Mouse (Mus musculus) stomach, embryonic 16.5 days (tissue): ENCODE measurements around the gene Tas2r143. TPM values are rescaled to one million over a fixed set of nuclear protein-coding genes. Genes with fewer than 3 reads are reported as not detected.

ENCODE experiments used
- ATAC-seq: fragments of 200-750 bp; cut with Nextera tagmentation; 2 replicates; pipeline ENCODE4 v1.8.0; 2017; ENCODE audit warnings: moderate number of reproducible peaks, moderate TSS enrichment; ENCODE audit not compliant: insufficient read depth, low FRiP score
- H3K27ac ChIP-seq: fragments of 300-500 bp; sonication (generic); 2 replicates; pipeline ENCODE4 v1.5.1; 2014; ENCODE audit warnings: low read length
- H3K27me3 ChIP-seq: fragments of 300-500 bp; sonication (generic); 2 replicates; pipeline ENCODE4 v1.6.1; 2014; ENCODE audit warnings: low read length, control low read depth, mixed read lengths; ENCODE audit not compliant: control insufficient read depth, insufficient read depth
- H3K36me3 ChIP-seq: fragments of 300-500 bp; sonication (generic); 2 replicates; pipeline ENCODE4 v1.6.1; 2014; ENCODE audit warnings: low read length; ENCODE audit not compliant: control insufficient read depth, insufficient read depth
- H3K4me1 ChIP-seq: fragments of 300-500 bp; sonication (generic); 2 replicates; pipeline ENCODE4 v1.6.1; 2014; ENCODE audit warnings: low read length, control low read depth, mixed read lengths; ENCODE audit not compliant: control insufficient read depth, insufficient read depth
- H3K4me2 ChIP-seq: fragments of 300-500 bp; sonication (generic); 2 replicates; pipeline ENCODE4 v1.6.1; 2014; ENCODE audit warnings: low read depth, low read length, mixed read lengths
- H3K4me3 ChIP-seq: fragments of 300-500 bp; sonication (generic); replicated peaks from 2 replicates; pipeline ENCODE4 v1.5.1; 2014; ENCODE audit warnings: mild to moderate bottlenecking, low read length
- H3K9ac ChIP-seq: fragments of 300-500 bp; sonication (generic); 2 replicates; pipeline ENCODE4 v1.6.1; 2014; ENCODE audit warnings: low read length
- H3K9me3 ChIP-seq: fragments of 300-500 bp; sonication (generic); replicated peaks from 2 replicates; pipeline ENCODE4 v1.6.1; 2016; ENCODE audit warnings: low read length, control low read depth; ENCODE audit not compliant: control insufficient read depth
- WGBS: fragments of 180-500 bp; shearing (Covaris S2); extraction: QIAGEN DNeasy Blood & Tissue Kit; methylation state at CpG from one replicate; pipeline ENCODE4 v1.1.7; 2014; 5-methylcytosine and 5-hydroxymethylcytosine counted together
- polyA plus RNA-seq: library from polyadenylated mRNA; unstranded; fragments of >200 nt; fragmentation: Nextera tagmentation; extraction: Ambion mirVana; gene quantifications from 2 replicates; pipeline ENCODE4 v1.2.1, GENCODE M21; 2015

The Tas2r143 gene
- polyA plus RNA-seq, 1 experiment from 2014 or later = not detected

DNA sequence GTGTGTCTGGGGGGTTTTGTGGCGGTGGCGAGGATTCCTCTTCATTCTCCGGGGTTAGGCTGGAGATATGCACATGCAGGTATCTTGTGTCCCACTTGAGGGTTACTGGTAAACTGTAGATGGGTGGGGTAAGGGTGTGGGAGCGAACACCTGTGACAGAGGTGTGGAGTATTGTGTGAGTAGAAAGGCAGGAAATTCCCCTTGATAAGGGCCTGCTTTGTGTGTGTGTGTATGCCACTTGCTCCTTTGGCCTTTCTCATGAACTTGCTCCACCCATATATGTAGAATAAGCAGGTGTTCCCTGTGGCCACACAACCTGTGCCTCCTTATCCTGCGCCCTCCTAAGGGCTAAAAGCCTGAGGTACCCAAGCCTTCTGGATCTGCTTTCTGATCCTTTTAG lies 43.1 kb upstream of the Tas2r143 start:
- WGBS = 72% methylated on average over 5 of the region's 5 CpGs
- ATAC-seq = peak; percentile 75
- H3K4me3 ChIP-seq = no peak overlapping the region
- peaks cover 48% of the 10 kb centered on the region for H3K36me3 ChIP-seq
- H3K9me3 ChIP-seq = no peaks in the 10 kb centered on the region
- H3K27ac ChIP-seq = peak overlapping the region; percentile 28
- peaks cover 53% of the 10 kb centered on the region for H3K4me1 ChIP-seq
- H3K27me3 ChIP-seq = no peaks in the 10 kb centered on the region
- H3K9ac ChIP-seq = no peak overlapping the region
- no peak overlapping the region for H3K4me2 ChIP-seq

DNA sequence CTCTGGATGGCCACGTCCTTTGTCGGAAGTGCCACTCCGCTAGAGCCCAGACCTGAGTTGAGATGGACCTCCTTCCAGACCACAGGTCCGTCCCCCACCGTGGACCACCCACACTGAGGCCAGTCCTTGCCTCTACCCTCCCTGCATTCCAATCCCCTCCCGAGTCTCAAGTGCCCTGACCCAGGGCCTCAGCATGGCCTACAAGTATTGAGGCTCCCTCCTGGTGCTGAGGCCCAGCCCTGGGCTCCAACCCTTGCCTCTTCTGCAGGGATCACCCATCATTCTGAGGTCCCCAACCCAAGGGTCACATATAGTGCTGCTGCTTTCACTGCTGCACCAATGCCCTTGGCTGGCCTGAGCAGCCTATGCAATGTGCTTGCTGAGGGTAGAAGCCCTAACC lies 42.1 kb upstream of the Tas2r143 start:
- peaks cover 43% of the 10 kb centered on the region for H3K4me1 ChIP-seq
- H3K4me2 ChIP-seq = no peak overlapping the region
- peaks cover 40% of the 10 kb centered on the region for H3K36me3 ChIP-seq
- ATAC-seq = no peak
- whole genome bisulfite sequencing = 55% methylated on average over 6 of the region's 6 CpGs
- H3K4me3 ChIP-seq = no peak overlapping the region
- no peaks in the 10 kb centered on the region for H3K27me3 ChIP-seq
- H3K27ac ChIP-seq = no peak overlapping the region
- H3K9ac ChIP-seq = no peak overlapping the region
- H3K9me3 ChIP-seq = no peaks in the 10 kb centered on the region

DNA sequence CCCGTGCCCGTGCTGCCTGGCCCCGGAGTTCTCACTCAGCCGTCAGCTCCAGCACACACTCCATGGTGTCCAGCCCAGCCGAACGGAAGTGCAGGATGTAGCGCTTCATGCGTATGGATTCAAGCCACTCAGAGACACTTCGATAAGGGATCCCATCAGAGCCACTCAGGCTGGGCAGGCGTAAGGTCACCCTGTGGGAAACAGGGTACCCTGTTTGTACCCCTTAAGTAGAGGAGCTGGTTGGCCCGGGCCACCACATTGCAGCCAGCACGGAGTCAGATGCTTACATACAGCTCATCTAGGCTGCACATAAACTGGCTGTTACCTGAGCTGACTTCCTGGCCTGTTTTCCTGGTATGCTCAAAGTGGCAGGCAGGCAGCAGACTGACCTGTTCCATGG lies 41.1 kb upstream of the Tas2r143 start:
- no peak for ATAC-seq
- no peak overlapping the region for H3K4me3 ChIP-seq
- H3K27me3 ChIP-seq = no peaks in the 10 kb centered on the region
- peaks cover 33% of the 10 kb centered on the region for H3K4me1 ChIP-seq
- H3K4me2 ChIP-seq = no peak overlapping the region
- 89% methylated on average over 12 of the region's 12 CpGs for WGBS
- no peak overlapping the region for H3K9ac ChIP-seq
- peaks cover 39% of the 10 kb centered on the region for H3K36me3 ChIP-seq
- H3K27ac ChIP-seq = peak overlapping the region; percentile 47
- no peaks in the 10 kb centered on the region for H3K9me3 ChIP-seq

DNA sequence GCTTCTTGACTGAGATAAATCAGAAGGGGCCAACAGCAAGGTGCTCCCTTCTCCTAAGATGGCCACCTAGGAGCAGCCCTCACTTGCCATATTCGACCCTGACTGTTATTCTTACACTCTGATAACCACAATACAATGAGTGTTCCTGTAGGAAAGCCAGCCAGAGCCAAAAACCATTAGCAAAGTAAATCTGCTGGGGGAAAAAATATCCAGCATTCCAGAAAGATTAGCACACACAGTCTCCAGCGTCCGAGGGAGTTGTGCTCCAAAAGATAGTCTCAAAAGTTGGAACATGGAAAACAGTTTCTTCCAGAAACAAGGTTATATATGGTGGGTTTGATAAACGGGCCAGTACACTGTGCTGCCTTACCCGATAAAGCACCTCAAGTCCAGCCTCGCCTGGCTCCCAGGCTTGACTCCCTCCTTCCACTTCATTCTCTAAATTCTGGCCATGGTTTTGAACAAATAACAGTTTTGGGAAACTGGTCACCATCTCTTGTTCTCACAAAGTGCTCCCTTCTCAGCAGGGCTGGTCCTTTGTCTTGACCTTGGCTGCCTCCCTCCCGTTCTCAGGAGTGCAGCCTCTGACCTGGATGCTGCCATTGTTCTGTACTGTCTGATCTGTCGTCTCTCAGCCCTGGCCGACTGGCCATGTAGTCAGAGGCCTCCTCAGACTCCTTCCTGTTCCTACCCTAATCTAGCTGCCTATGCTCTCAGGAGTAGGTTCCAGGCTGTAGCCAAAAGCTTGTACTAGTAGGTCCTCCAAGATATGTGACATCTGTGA lies 40.5 kb upstream of the Tas2r143 start:
- Histone ChIP-seq H3K27me3 (no peaks in the 10 kb centered on the region), H3K4me2 (no peak overlapping the region), H3K4me1 (peaks cover 27% of the 10 kb centered on the region), H3K9me3 (no peaks in the 10 kb centered on the region), H3K27ac (peak overlapping the region; percentile 47), H3K36me3 (peaks cover 39% of the 10 kb centered on the region), H3K9ac (0 out of 2 replicates have a peak overlapping the region, but pooled peaks have one; percentile 7), H3K4me3 (no peak overlapping the region)
- ATAC-seq = no peak
- 57% methylated on average over 9 of the region's 9 CpGs for WGBS

DNA sequence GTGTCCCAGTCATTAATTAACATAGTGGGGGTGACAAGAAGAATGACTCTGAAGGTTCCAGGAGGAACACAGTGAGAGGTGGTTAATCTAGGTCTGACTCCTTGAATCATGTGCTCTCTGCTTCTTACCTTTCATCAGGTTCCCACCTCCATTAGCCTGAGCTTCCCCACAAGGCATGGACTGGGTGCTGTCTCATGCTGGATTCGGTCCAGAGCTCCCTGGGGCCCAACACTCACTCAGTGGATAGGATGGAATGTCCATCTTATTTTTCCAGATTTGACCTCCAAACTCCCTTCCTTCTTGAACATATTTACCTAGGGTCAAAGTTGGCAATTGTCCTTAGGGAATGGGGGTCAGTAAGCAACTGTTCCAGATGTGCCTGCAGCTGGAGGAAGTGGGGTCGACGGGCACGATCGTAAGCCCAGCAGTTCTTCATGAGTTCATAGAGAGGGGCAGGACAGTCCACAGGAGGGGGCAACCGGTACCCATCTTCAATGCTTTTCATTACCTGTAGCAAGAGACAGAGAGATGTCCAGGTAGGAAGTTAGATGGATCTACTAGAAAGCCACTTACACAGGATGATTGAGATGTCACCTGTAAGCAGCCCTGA lies 39.7 kb upstream of the Tas2r143 start:
- Histone ChIP-seq H3K9me3 (no peaks in the 10 kb centered on the region), H3K4me2 (no peak overlapping the region), H3K36me3 (peaks cover 39% of the 10 kb centered on the region), H3K27me3 (no peaks in the 10 kb centered on the region), H3K27ac (no peak overlapping the region), H3K9ac (no peak overlapping the region), H3K4me1 (peaks cover 21% of the 10 kb centered on the region), H3K4me3 (no peak overlapping the region)
- WGBS = 83% methylated on average over 6 of the region's 6 CpGs
- no peak for ATAC-seq

DNA sequence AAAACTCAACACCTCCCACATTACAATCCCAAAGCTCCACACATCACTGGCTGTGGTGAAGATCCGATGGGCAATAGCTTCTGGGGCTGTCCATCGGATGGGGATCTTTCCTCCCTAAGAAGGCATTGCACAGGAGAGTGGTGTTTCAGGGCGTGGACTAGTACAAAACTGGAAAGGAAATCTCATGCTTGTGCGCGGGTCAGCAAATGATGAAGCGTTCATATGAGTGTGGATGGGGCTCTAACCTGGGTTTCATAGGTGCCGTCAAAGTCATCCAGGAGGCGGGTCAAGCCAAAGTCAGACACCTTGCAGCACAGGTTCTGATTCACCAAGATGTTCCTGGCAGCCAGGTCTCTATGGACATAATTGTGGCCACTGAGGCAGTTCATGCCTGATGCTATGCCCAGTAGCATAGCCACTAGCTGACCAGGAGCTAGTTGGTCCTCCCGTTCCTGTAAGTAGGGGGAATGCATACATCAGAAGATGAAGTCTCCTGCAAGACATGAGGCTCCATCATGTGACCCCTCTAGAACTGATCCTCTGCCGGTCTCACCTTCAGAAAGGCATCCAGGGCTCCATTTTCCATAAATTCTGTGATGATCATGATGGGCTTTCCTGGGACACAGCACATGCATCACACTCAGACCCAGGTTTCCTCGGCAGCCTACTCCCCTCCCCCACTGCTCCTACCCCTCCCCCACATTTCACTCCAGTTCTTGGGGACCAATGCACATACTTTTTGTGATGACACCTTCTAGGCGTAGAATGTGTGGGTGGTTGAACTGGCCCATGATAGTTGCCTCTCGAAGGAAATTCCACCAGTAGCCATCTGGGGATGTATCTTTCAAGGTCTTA lies 38.8 kb upstream of the Tas2r143 start:
- no peaks in the 10 kb centered on the region for H3K9me3 ChIP-seq
- H3K27ac ChIP-seq = no peak overlapping the region
- H3K4me1 ChIP-seq = peaks cover 19% of the 10 kb centered on the region
- no peak for ATAC-seq
- peaks cover 33% of the 10 kb centered on the region for H3K36me3 ChIP-seq
- H3K27me3 ChIP-seq = no peaks in the 10 kb centered on the region
- H3K4me3 ChIP-seq = no peak overlapping the region
- H3K4me2 ChIP-seq = no peak overlapping the region
- WGBS = 90% methylated on average over 13 of the region's 13 CpGs
- no peak overlapping the region for H3K9ac ChIP-seq

DNA sequence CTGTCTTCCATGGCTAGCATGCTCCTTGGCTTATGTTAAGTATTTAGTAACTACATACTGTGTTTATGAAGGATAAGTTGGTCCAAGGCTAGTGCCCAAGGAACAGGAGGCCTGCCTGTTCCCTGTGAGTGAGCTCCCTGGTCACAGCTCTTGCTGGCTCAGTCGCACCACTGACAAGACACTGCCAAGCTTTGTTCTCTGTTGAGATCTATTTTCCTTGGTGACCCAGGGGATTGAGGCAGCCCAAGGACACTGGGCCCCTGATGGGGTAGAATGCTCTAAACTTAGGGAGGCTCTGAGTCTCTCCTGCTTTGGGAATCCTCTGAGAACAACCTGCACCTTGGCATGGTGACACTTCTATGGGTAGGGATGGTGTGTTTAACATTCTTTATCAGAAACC lies 38.0 kb upstream of the Tas2r143 start:
- Histone ChIP-seq H3K4me2 (no peak overlapping the region), H3K27ac (no peak overlapping the region)

DNA sequence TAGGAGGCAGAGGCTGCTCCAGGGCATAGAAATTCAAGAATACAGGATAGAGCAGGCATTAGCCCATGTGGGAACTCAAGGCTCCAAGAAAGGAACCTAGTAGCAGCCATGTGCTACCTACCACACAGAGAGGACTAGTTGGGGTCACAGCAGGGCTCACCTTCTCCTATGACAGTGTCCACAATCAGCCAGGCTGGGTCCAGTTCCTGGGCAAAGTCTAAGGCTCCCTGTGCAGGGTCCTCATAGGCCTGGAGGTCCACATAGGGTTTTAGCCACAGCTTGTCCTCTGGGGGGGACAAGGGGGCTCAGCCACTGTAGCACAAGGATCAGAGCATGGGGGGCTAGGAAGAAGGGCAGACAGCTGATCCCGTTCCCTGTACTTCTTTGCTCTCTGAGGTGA lies 37.5 kb upstream of the Tas2r143 start:
- ATAC-seq = no peak
- Histone ChIP-seq H3K9ac (no peak overlapping the region), H3K27me3 (no peaks in the 10 kb centered on the region), H3K4me2 (no peak overlapping the region), H3K4me1 (peaks cover 11% of the 10 kb centered on the region), H3K36me3 (peaks cover 31% of the 10 kb centered on the region), H3K27ac (no peak overlapping the region), H3K9me3 (no peaks in the 10 kb centered on the region), H3K4me3 (no peak overlapping the region)
- WGBS = 59% methylated on average over 1 of the region's 1 CpGs

More for the DNA sequence above, 38.0 kb upstream of the Tas2r143 start:
- Histone ChIP-seq H3K9ac (no peak overlapping the region), H3K4me3 (no peak overlapping the region), H3K9me3 (no peaks in the 10 kb centered on the region), H3K4me1 (peaks cover 15% of the 10 kb centered on the region), H3K36me3 (peaks cover 31% of the 10 kb centered on the region), H3K27me3 (no peaks in the 10 kb centered on the region)
- no peak for ATAC-seq
- 78% methylated on average over 1 of the region's 1 CpGs for WGBS

DNA sequence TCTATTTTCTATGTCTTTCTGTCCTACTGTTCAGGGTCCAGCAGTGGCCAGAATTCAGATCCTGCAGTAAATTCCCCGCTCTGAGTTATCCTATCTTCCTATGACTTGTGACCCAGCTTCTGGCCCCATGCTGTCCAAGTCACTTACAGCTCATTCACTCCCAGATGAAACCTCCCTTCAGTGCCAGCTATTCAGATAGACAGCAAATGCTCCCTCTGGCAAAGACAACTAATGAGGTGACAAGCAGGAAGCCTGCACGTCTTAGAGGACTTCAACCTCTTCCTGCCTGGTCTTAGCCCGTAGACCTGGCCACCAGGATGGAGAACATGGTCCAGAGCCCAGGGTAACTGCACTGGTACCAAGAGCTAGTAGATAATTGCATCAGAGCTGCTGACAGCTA lies 37.1 kb upstream of the Tas2r143 start:
- H3K4me2 ChIP-seq = no peak overlapping the region
- no peaks in the 10 kb centered on the region for H3K27me3 ChIP-seq
- no peak for ATAC-seq
- WGBS = 66% methylated on average over 3 of the region's 3 CpGs
- no peaks in the 10 kb centered on the region for H3K9me3 ChIP-seq
- H3K27ac ChIP-seq = no peak overlapping the region
- no peak overlapping the region for H3K4me3 ChIP-seq
- H3K36me3 ChIP-seq = peaks cover 26% of the 10 kb centered on the region
- peaks cover 6% of the 10 kb centered on the region for H3K4me1 ChIP-seq
- no peak overlapping the region for H3K9ac ChIP-seq
